Mouse (Mus musculus): ENCODE data around the gene Pecam1. TPM values are rescaled to one million over a fixed set of nuclear protein-coding genes. Genes with fewer than 3 reads are reported as not detected.

Gene Pecam1
- total and polyA plus RNA-seq, 3 experiments, result 18.4 to 22.3 (median 19.2) TPM

- peak; percentile 87 for DNase-seq (ENCODE audit: extremely low read depth)
- TF ChIP-seq SMC3 (IDR thresholded peaks at IDR 0.05; ENCODE audit: low read depth, low read length), result no peak
- no peak for TF ChIP-seq MAZ (IDR thresholded peaks at IDR 0.05; ENCODE audit: low read depth, low read length)
- no peak for TF ChIP-seq POLR2AphosphoS2 (IDR thresholded peaks at IDR 0.05; ENCODE audit: low read depth, low read length)
- 0 out of 2 replicates have a peak, but pooled peaks have one; percentile 55 for TF ChIP-seq SIN3A (IDR thresholded peaks at IDR 0.05; ENCODE audit: low read length)
- no peak for TF ChIP-seq NRF1 (IDR thresholded peaks at IDR 0.05; ENCODE audit: low read depth, low read length)
- no peak for TF ChIP-seq TCF12 (IDR thresholded peaks at IDR 0.05; ENCODE audit: low read depth, low read length)
- TF ChIP-seq ZC3H11A (IDR thresholded peaks at IDR 0.05; ENCODE audit: low read depth, low read length), result no peak
- TF ChIP-seq PAX5 (IDR thresholded peaks at IDR 0.05; ENCODE audit: low read length), result no peak
- TF ChIP-seq KAT2A (IDR thresholded peaks at IDR 0.05; ENCODE audit: insufficient replicate concordance, low read length), result no peak
- peak; percentile 78 for TF ChIP-seq ETS1 (conservative IDR thresholded peaks at IDR 0.05; ENCODE audit: low read depth, low read length)
- no peak for TF ChIP-seq RCOR1 (conservative IDR thresholded peaks at IDR 0.05; ENCODE audit: low read depth, low read length)
- no peak for TF ChIP-seq HCFC1 (IDR thresholded peaks at IDR 0.05; ENCODE audit: low read depth, low read length)
- peak; percentile 58 for TF ChIP-seq MEF2A (IDR thresholded peaks at IDR 0.05; ENCODE audit: borderline replicate concordance, low read depth, low read length)
- TF ChIP-seq ZKSCAN1 (IDR thresholded peaks at IDR 0.05; ENCODE audit: borderline replicate concordance, low read depth, low read length), result no peak
- TF ChIP-seq BHLHE40 (IDR thresholded peaks at IDR 0.05; ENCODE audit: low read depth, low read length), result peak; percentile 84
- 0 out of 2 replicates have a peak, but pooled peaks have one; percentile 26 for TF ChIP-seq ELF1 (IDR thresholded peaks at IDR 0.05; ENCODE audit: low read depth, low read length)
- peak; percentile 49 for TF ChIP-seq IRF4 (IDR thresholded peaks at IDR 0.05; ENCODE audit: low read depth, low read length)
- TF ChIP-seq POLR2A (IDR thresholded peaks at IDR 0.05; ENCODE audit: low read depth, low read length), result peak; percentile 40; the same call in 1 of the 2 replicates
- peak; percentile 10; the same call in 1 of the 2 replicates for TF ChIP-seq EP300 (IDR thresholded peaks at IDR 0.05; ENCODE audit: low read length)
- TF ChIP-seq TBP (conservative IDR thresholded peaks at IDR 0.05; ENCODE audit: low read depth, low read length), result no peak
- in situ Hi-C loops (cut with MboI; ENCODE audit: low pct_ligation_motif_present, low pct_unique_long_range_greater_than_20kb, low sequenced_read_pairs), result loop anchor here (5.0 kb wide), 1 partner anchor 82 kb away; the partner anchor contains the start of genes Milr1 and Pecam1
Observed at GRCm38 (mm10) chr11:106669873-106670173, 80.6 kb downstream of the Pecam1 start.

More at GRCm38 (mm10) chr11:106669873-106670173, 80.6 kb downstream of the Pecam1 start:
- H3K27ac ChIP-seq (ENCODE audit: insufficient read depth, low read depth), result peak overlapping the region; percentile 41
- no peak overlapping the region for H3K4me3 ChIP-seq (replicated peaks in 1 of 3; ENCODE audit: low read depth in 2 of 3, low read length in 2 of 3, poor library complexity in 1 of 3)
- H3K27me3 ChIP-seq (replicated peaks), result no peaks in the 10 kb centered on the region
- no peaks in the 10 kb centered on the region for H3K9me3 ChIP-seq (replicated peaks; ENCODE audit: low read length)
- peaks cover 68 to 94% of the 10 kb centered on the region in 2 experiments for H3K4me1 ChIP-seq (ENCODE audit: control insufficient read depth in 1 of 2, insufficient read depth in 2 of 2)
- H3K9ac ChIP-seq (ENCODE audit: insufficient read depth, low read depth), result peak overlapping the region; percentile 7; the same call in 1 of the 2 replicates
- no peaks in the 10 kb centered on the region for H3K79me2 ChIP-seq (replicated peaks; ENCODE audit: control insufficient read depth, extremely low read depth, insufficient read depth, poor library complexity, severe bottlenecking)
- peak overlapping the region; percentile 76 for H3K4me2 ChIP-seq (ENCODE audit: insufficient read depth, low read depth, poor library complexity, severe bottlenecking)
- dilution Hi-C loops (cut with MboI; ENCODE audit: extremely low pct_ligation_motif_present, extremely low pct_unique_long_range_greater_than_20kb, low sequenced_read_pairs), result no loop called here
- peaks cover 0 to 10% of the 10 kb centered on the region in 2 experiments for H3K36me3 ChIP-seq (replicated peaks in 1 of 2; ENCODE audit: control insufficient read depth in 1 of 2, insufficient read depth in 1 of 2, low read length in 1 of 2)

Measured in CH12.LX (cell line).